Mouse (Mus musculus) embryo, embryonic 10.5 days (tissue): ENCODE results near the gene Tmem256.
"Not testable (repeated sequence)": the region's sequence is repeated elsewhere in the genome, so short reads cannot be mapped to it uniquely, and the experiment has no call there.

ENCODE experiments used
- DNase-seq: peaks from one replicate; pipeline ENCODE4 v3.0.0-alpha.2; 2015; ENCODE audit warnings: low spot score

The Tmem256 gene

DNA sequence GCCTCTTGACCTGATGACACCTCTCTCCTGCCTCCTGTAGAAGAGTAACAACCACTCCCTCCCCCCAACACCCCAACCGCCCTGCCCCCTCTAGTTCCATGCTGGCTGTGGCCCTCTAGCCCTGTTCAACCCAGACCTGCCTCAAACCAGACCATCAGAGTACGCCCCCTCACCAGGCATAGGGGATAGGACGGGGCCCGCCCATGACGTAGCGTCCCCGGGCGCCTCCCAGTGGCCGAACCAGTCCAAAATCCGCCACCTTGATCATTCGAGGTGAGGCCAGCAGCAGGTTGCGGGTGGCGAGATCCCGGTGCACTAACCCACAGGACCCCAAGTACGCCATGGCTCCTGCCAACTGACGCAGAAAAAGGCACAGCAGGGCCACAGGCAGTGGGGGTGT lies 17.0 kb downstream of the Tmem256 start:
- DNase-seq, result peak; percentile 72

DNA sequence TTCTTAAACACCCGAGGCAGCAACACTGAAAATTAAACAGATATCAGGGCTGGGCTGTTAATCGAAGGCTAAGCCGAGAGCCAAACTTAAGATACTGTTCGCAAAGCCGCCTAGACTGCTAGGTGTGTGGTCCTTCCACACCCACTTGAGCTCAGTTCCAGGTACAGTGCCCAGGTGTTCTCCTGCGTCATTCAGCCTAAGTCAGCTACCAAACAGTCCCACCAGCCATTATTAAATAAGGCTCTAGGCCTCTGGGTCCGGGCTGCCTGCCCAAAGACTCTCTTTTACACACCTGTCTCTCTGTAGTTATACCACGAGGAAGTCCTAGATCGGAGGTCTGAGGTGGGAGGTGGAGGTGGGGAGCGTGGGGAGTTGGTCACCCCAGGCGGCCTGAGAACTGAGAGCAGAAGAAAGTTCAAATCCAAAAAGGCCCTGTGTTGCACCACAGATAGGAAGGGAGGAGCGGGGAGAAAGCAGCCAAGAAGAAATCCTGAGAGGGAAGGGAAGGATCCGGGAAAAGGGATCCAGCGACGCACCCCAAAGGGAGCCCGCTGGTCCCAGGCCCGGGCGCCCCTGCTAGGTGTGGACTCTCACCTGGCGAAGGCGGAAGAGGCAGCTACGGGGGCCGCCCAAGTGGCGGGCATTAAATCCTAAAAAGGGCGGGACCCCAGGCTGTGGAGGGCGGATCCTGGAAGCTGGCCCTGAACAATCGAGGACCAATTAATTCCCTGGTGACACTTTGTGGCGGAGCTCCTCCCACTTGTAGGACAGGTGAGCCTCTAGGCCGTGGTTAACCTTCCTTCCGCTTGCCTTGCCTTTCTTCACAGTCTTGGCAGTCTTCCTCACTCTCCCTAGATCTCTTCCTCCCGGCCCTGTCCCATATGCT lies 20.0 kb downstream of the Tmem256 start, which contains the start of gene Tnk1:
Gene Tnk1, minus strand, starts transcription at position 618 of the 886 bp plus-strand sequence.
- no peak for DNase-seq

DNA sequence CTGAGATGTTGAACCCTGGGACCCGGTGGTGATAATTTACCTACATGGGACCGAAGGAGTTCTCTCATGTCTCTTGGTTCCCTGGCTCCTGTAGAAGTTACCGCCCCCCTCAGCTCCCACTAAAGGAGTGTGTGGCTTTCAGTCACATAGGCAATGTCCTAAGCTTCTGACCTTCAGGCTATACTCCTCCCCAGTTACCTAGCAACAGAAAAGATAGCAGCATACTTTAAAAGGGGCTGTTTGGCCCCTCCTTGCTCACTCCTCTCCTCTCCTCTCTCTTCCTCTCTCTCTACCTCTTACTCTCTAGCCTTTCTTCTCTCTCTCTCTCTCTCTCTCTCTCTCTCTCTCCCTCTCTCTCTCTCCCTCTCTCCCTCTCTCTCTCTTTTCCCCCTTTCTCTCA lies 25.4 kb downstream of the Tmem256 start:
- DNase-seq, result not testable (repeated sequence)

DNA sequence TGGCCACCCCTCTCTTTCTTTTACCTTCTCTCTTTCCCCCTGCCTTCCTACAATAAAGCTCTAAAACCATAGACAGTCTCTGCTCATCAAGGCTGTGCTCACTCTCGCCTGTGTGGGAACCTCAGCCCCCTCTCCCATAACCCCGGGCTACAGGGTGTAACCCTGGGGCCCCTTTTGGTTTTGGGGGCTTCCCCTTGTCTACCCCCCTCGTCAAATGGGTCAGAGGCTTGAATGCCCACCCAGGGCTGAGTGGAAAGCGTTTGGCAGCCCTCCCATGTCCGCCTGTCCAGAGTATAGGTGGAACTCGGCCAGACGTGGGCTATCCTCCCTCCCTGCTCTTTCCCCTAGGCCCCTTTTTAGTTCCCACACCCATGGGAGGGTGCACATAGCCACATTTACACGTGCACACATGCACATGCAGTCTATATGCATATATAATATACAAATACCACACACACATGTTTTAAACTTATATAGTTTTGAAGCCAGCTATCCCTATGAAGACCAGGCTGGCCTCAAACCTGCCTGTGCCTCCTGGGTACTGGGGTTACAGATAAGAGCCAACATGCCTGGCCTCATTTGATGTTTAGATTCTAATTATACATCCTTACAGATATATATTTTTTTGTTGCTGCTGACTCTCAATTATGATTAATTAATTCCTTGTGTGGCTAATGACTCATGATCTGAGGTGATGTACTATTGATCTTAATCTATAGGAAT lies 26.0 kb downstream of the Tmem256 start:
- DNase-seq, result no peak

DNA sequence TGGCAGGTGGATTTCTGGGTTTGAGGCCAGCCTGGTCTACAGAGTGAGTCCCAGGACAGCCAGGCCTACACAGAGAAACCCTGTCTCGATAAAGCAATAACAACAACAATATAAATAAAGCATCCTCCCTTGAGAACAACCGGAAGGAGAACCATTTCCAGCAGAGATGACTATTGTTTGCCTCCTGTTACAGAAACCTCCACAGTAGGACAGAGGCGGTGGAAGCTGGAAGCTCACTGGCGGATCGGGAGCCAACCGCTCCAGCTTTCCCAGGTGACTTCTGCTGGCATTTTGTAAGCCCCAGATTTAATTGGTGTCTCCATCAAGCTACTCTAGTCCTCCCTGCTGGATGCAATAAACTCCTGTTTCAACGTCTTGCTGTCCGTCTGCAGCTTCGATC lies 27.2 kb downstream of the Tmem256 start:
- no peak for DNase-seq

DNA sequence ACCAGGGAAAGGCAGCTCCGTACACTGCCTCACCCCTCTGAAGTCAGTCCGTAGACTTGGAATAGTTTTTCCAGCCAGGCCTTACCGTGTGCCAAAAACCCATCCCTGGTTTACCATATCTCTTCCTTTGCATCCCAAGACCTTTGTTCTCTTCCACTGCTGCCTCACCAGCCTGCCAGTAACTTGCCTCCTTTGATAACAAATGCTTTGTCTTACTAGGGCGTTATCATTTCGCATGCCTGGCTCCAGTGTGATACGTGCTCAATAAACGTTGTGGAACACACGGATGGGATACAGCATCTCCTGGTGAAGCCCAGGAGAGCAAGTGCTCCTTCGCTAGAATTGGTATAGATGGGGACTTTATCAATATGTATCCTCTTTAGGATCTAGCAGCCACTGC lies 29.0 kb downstream of the Tmem256 start:
- no peak for DNase-seq

DNA sequence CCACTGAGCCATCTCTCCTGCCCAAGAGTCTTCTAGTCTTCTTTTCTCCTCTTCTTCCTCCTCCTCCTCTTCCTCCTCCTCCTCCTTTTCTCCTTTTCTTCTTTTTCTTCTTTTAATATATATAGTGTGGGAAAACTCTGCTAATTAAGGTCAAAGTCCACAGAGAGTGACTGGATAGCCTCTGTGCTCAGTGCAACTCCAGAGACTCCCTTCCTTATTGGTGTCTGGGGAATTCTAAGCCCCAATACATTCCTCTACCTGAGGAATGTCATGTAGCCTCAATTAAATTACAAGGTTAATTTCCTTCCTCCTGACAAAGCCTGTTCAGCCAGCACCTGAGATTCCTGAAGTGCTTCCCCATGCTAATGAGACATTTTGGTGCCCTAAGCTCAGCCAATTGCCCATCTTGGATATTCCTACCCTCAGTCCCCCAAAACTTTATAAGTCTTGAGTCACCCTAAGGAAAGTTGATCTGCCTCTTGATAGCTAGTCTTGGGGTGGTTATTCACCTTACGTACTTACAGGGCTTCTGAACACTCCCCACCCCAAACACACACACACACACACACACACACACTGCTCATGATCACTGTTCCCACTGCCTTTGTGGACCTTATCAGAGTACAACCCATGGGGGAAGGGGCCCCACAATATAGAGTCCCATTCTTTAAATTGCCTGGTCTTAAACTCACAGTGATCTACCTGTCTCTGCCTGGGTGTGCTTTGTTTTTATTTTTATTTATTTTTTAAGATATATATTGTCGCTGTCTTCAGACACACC lies 32.2 kb downstream of the Tmem256 start:
- DNase-seq, result no peak

DNA sequence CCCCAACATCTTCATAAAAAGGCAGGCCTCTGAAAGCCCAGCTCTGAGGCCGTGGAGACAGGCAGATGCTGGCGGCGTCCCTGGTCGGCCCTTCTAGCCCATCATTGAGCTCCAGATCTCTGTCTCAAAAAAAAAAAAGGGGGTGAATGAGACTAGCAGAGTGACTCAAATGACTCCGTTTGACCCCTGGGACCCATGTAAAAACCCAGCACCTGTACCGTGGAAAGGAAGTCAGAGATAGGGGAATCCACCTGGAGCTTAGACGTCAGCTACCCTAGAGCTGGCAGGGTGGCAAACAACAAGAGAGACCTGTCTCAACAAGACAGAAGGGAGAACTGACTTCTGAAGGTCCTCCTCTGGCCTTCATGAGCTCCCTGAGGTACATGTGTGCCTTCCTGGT lies 33.5 kb downstream of the Tmem256 start:
- DNase-seq, result no peak

DNA sequence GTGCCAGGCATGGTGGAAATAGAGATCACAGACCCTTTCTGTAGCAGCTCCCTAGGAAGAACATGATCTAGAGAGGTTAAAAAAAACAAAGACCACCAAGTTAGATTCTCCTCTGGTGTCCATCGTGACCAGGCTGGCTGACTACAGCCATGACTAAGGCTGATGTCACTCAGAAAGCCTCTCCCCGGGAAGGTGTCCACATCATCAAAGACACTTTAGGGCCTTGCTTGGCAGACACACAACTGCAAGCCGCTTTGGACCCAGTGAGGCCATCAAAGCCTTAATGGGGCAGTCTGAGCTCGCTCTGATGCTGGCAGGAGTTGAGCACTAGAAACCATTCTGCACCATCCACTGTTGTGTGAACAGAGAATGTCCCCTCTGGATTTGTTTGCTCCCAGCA lies 34.1 kb downstream of the Tmem256 start:
- DNase-seq, result no peak

DNA sequence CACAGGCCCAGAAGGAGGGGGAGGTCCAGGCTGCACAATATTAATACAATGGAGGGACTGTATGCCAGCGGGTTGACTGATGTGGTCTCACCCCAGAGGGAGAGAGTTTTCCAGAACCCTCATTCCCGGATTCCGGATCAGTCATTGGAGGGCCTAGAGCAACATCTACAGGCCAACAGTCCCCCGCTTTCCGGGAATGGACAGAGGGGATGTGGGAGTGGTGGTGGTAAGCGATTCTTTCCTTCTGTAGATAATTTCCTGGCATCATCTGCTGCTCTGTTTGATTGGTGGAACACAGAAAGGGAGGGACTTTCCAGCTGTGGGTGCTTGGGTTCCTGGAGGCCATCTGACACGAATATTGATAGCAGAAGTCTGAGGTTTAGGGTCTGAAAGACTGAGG lies 37.9 kb downstream of the Tmem256 start:
- no peak for DNase-seq

DNA sequence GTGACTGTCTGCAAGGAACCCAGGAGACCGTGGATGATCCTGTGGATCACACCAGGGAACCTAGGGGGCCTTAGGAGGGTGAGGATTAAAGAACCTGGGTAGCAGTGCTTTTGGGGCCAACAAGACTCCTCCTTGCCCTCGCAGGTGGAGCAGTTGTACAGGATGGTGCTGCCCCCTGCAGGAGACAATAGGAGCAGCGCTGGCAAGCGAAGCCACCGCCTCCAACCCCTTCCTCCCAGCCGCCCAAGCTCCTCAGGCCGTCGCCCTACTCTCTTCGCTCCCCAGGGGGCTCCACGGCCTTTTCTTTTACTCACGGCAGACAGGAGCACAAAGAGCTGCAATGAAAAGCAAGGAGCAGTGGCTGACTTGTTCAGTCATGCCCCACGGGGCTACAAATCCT lies 38.6 kb downstream of the Tmem256 start:
- peak; percentile 88 for DNase-seq

DNA sequence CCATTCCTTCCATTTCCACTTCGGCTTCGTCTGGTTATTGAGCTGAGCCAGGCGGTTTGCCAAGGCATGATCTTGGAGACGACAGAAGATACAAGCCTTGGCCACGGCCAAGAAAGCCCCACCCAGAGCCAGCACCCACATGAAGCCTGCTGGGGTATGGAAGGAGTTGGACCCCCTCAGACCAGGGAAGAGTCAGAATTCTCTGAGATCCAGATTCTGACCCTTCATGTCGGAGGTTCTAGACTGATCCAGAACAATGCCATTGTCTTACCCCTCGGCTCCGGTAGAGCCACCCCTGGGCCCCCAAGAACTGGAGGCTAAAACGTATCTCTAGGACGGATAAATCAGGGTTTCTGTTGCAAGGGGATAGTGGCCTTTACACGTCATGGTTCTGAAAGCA lies 39.6 kb downstream of the Tmem256 start, which contains the start of gene Tmem95:
Gene Tmem95, minus strand, starts transcription at position 141 of the 400 bp plus-strand sequence.
- DNase-seq, result no peak

DNA sequence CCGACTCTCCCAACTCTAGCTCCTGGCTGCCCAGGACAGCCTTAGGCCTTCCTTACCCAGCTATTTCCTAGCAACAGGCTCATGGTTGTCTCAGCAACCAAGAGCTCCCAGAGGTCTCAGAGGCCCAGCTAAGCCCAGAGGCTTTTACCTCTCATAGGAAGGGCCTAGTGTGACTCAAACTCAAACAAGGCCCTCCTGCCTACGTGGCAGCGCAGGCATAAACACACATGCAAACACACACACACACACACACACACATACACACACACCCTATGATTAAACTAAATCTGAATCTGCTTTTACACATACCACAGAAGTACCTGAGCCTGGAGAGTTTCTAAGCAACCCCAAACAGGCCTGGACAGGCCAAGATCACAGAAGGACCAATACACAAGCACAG lies 40.1 kb downstream of the Tmem256 start:
- no peak for DNase-seq

DNA sequence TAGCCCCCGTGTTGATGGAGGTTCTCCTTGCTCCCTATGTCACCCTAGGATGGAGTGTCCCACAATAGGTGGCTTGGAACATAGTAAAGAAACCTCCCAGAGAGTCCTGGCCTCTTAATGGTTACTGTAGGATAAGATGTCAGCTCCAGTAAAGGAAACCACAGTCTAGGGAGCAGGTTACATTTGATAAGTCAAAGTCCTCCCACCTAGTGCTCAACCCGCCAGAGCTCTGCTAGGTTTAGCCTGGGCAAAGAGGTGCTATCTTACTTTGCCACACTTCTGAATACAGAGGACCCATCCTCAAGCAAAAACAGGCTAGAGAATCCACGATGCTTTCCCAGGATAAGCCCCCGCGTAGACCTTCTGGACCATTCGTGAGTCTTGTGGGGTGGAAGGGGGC lies 40.6 kb downstream of the Tmem256 start:
- DNase-seq, result no peak

DNA sequence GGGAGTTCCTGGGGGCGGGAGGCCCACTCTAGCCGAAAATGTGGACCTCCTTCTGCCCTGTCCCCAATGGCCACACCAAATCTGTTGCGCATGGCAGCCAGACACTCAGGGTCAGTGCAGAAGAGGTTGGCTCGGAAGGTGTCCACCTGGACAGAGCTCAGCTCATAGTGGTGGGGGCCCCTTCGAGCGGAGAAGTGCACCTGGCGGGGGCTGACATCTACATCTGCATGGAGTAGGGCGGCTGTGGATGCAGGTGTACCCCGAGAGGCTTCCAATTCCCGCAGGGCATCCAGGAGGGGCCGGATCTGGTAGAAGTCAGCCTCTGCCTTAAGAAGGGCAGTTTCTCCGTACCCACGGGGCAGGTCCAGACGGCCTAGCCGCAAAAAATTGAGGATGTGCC lies 41.4 kb downstream of the Tmem256 start:
- no peak for DNase-seq

DNA sequence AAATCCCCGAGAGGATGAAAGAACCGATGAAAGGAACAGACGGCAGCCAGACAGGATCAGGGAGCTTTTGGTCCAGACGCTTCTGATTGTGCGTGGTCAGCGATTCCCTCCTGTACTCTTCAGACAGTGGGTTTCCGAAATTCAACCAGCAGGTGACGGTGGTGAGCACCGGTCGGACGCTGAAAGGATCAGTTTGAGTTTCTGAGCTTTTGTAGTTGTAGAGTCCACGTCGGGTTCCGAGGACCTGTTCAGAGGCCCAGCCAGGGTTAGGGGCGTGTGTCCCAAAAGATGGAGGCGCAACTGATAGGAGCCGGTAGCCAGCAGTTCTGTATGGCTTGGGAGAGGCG lies 42.2 kb downstream of the Tmem256 start:
- DNase-seq, result peak; percentile 85

DNA sequence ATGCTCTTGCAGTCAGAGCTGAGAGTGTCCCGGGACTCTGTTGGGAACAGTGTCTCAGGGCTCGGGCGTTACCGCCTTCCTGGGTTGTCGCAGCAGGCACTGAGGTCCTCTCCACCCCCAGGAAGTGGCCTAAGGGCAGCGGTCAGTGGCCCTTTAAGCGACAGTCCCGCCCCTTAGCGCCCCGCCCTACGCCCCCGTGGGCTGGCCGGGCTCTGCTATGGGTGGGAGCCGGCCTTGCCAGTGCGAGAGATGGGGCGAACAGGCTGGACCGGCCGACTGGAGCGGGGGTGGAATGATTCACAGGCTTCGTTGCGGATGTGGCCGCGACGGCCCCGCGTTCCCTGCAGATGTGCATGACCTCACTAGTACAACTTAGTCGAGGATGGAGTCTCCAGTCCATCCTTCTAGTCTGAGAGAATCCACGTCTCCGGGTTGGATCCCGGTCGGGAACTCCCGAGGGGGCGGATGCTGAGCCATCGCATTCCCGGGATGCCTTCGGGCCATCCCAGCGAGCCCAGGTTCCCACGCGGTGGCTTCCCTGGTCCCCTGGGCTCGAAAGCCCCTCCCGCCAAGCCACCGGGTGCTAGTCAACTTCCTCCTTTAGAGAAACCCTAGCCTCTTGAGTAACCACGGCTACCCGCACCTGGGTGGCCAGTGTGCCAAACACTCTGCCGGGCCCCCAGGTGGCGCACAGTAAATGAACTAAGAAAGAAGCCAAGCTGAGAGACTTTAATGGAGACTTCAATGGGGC lies 42.7 kb downstream of the Tmem256 start, which contains the start of gene Kctd11:
Gene Kctd11, minus strand, starts transcription at position 554 of the 751 bp plus-strand sequence.
- peak; percentile 89 for DNase-seq

DNA sequence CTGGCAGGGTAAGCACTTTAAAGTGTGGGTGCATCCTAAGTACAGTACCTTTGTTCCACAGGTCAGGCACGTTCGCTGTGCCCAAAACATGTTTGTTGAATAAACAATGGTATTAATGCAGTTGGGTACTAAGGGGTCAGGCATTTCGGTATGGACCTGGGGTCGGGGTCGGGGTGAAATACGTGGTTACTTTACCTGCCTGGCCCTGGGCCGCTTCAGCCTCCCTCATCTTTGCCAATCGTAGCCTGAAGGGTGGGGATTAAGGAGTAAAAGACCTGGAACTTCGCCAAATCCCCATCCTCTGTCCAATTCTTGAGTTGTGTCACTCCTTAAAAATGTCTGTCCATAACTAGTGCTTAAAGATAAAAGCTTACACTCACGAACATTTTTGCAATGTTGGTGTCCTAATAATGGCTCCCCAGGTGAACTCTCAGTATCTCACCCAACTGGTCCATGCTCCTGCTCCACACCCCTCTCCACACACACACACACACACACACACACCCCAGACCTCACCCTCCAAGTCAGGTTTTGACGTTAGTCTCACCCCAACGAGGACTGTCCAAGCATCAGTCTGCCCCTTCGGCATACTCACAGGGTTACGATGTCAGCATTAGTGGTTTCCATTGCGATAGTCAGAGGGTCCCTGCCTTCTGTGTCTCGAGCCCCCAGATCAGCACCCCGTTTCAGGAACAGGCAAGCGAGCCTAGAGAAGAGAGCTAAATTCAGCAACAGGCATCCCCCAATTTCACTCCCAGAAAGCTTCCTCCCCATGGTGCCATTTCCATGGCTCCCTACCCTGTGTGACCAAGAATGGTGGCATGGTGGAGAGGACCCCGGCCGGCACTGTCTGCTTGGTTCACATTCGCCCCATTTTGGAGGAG lies 43.7 kb downstream of the Tmem256 start:
- DNase-seq, result no peak

DNA sequence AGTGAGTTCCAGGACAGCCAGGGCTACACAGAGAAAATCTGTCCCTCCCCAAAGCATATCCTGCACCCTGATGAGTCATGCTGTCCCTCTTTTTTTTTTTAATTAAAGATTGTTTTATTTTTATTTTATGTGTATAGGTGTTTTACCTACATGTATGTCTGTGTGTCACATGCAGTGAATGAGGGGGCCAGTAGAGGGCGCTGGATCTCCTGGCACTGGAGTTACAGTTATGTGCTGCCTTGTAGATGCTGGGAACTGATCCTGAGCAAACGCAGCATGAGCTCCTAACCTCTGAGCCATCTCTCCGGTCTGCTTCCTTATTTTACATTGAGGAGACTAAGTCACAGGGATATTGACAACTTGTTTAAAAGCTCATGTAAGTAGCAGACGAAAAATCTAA lies 44.8 kb downstream of the Tmem256 start:
- DNase-seq, result peak; percentile 41

DNA sequence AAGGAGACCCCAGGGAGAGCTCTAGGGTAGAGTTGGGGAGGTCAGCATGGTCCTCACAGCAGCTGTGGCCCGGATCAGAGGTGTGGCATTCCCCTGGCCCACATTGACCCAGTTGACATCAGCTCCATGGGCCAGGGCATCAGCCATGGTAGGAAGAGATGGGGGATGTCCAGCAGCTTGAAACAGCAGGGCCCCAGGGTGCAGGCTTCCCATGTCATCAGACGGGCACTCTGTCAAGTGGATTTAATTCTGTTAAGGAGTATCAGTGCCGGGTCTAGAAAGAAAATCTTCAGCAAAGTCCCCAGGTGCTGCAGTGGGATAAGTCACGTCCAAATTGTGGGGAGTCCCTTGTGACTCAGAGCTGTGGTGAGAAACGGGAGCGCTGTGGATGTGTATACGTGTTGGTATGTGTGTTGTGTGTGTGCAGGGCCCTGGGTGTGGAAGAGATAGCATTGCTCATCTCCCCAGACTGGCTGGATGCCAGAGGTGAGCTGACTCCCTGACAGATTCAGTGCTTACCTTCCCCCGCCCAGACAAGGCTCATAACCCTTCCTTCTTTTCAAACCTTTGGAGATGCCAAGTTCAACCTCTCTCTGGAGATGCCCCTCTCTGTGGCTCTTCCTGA lies 45.3 kb downstream of the Tmem256 start:
- DNase-seq, result no peak
